Mouse (Mus musculus): ENCODE results near the gene Gm17490. TPM values are rescaled to one million over a fixed set of nuclear protein-coding genes. Genes with fewer than 3 reads are reported as not detected.

Gm17490 gene
- not detected for polyA plus RNA-seq (2014; fragmentation: Illumina TruSeq; extraction: RNeasy Lipid Tissue Mini Kit (QIAGEN cat#74804); ENCODE audit: insufficient read depth, low read depth, low replicate concordance)

GRCm38 (mm10) chr2:11625890-11626289 lies at the start of gene Gm17490:
Gm17490 (minus strand) TSS chr2:11626264.

GRCm38 (mm10) chr2:11642451-11642941 lies 16.4 kb upstream of the Gm17490 start, which contains the start of gene Il2ra:
Il2ra (plus strand) TSS chr2:11642807.

GRCm38 (mm10) chr2:11604053-11604452 lies 22.0 kb downstream of the Gm17490 start, which contains the start of gene Rbm17:
Rbm17 (minus strand) TSS chr2:11604153.

Other genes with a start within 250 kb of the Gm17490 start
- 15.3 TPM for gene Pfkfb3, start 72.2 kb downstream of the Gm17490 start, polyA plus RNA-seq (2014; fragmentation: Illumina TruSeq; extraction: RNeasy Lipid Tissue Mini Kit (QIAGEN cat#74804); ENCODE audit: insufficient read depth, low read depth, low replicate concordance)
- gene Rbm17, start 22.1 kb downstream of the Gm17490 start, polyA plus RNA-seq (2014; fragmentation: Illumina TruSeq; extraction: RNeasy Lipid Tissue Mini Kit (QIAGEN cat#74804); ENCODE audit: insufficient read depth, low read depth, low replicate concordance), result 50.4 TPM
- gene Il2ra, start 16.5 kb upstream of the Gm17490 start, polyA plus RNA-seq (2014; fragmentation: Illumina TruSeq; extraction: RNeasy Lipid Tissue Mini Kit (QIAGEN cat#74804); ENCODE audit: insufficient read depth, low read depth, low replicate concordance), result 0.64 TPM
- 7.5 TPM for gene Il15ra, start 79.0 kb upstream of the Gm17490 start, polyA plus RNA-seq (2014; fragmentation: Illumina TruSeq; extraction: RNeasy Lipid Tissue Mini Kit (QIAGEN cat#74804); ENCODE audit: insufficient read depth, low read depth, low replicate concordance)
- gene Fbh1, start 151.3 kb upstream of the Gm17490 start, polyA plus RNA-seq (2014; fragmentation: Illumina TruSeq; extraction: RNeasy Lipid Tissue Mini Kit (QIAGEN cat#74804); ENCODE audit: insufficient read depth, low read depth, low replicate concordance), result 27.2 TPM
- gene Ankrd16, start 151.6 kb upstream of the Gm17490 start, polyA plus RNA-seq (2014; fragmentation: Illumina TruSeq; extraction: RNeasy Lipid Tissue Mini Kit (QIAGEN cat#74804); ENCODE audit: insufficient read depth, low read depth, low replicate concordance), result 20.0 TPM